Mouse (Mus musculus) midbrain, embryonic 11.5 days (tissue): Measurements from ENCODE around the gene Tmem251. TPM values are rescaled to one million over a fixed set of nuclear protein-coding genes. Genes with fewer than 3 reads are reported as not detected.

Source experiments
- ATAC-seq: fragments of 200-750 bp; cut with Nextera tagmentation; 2 replicates; pipeline ENCODE4 v1.8.0; 2017; ENCODE audit warnings: moderate TSS enrichment, moderate library complexity; ENCODE audit not compliant: low FRiP score
- DNase-seq: peaks from one replicate; pipeline ENCODE4 v3.0.0; 2015; ENCODE audit warnings: low spot score; ENCODE audit errors: missing footprints
- H3K27ac ChIP-seq: fragments of 300-500 bp; sonication (generic); 2 replicates; pipeline ENCODE4 v1.5.1; 2014; ENCODE audit warnings: low read depth, low read length
- H3K27me3 ChIP-seq: fragments of 300-500 bp; sonication (generic); 2 replicates; pipeline ENCODE4 v1.6.1; 2014; ENCODE audit warnings: mild to moderate bottlenecking, low read length, moderate library complexity, mixed read lengths; ENCODE audit not compliant: control insufficient read depth, insufficient read depth
- H3K36me3 ChIP-seq: fragments of 300-500 bp; sonication (generic); 2 replicates; pipeline ENCODE4 v1.6.1; 2014; ENCODE audit warnings: mild to moderate bottlenecking, low read length, moderate library complexity, mixed read lengths; ENCODE audit not compliant: control insufficient read depth, insufficient read depth
- H3K4me1 ChIP-seq: fragments of 300-500 bp; sonication (generic); 2 replicates; pipeline ENCODE4 v1.6.1; 2014; ENCODE audit warnings: low read length; ENCODE audit not compliant: control insufficient read depth, insufficient read depth
- H3K4me2 ChIP-seq: fragments of 300-500 bp; sonication (generic); 2 replicates; pipeline ENCODE4 v1.6.1; 2014; ENCODE audit warnings: mild to moderate bottlenecking, moderate library complexity
- H3K4me3 ChIP-seq: fragments of 300-500 bp; sonication (generic); 2 replicates; pipeline ENCODE4 v1.5.1; 2014; ENCODE audit warnings: low read depth, low read length
- H3K9ac ChIP-seq: fragments of 300-500 bp; sonication (generic); 2 replicates; pipeline ENCODE4 v1.6.1; 2014; ENCODE audit warnings: low read length
- H3K9me3 ChIP-seq: fragments of 300-500 bp; sonication (generic); 2 replicates; pipeline ENCODE4 v1.6.1; 2016; ENCODE audit warnings: low read length; ENCODE audit not compliant: control insufficient read depth
- WGBS: fragments of 180-500 bp; shearing (Covaris S2); extraction: QIAGEN DNeasy Blood & Tissue Kit; methylation state at CpG from one replicate; pipeline ENCODE4 v1.1.7; 2014; 5-methylcytosine and 5-hydroxymethylcytosine counted together
- polyA plus RNA-seq: library from polyadenylated mRNA; unstranded; fragments of >200 nt; fragmentation: Nextera tagmentation; extraction: Ambion mirVana; gene quantifications from 2 replicates; pipeline ENCODE4 v1.2.1, GENCODE M21; 2014

Tmem251 gene
- polyA plus RNA-seq, 1 experiment from 2014 or later, result 12.3 TPM

DNA sequence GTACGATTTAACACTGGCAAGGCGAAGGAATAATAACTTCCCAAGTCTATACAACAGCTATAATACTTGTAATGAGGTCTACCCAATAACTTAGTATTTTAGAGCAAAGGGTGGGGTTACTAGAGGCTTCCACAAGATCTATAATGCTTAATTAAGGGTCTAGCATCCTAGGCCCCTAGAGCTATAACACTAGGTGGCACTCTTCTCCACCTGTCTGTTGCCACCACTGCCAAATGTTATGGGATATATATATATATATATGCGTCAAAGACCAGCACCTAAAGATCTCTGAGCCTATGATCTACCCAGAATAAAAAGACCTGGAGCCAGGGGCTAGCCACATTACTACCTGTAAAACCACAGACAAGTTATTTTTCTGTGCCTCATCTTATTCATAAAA lies 3.3 kb upstream of the Tmem251 start:
- H3K4me2 ChIP-seq, result no peak overlapping the region
- no peak overlapping the region for H3K9ac ChIP-seq
- peaks cover 16% of the 10 kb centered on the region for H3K4me1 ChIP-seq
- H3K27me3 ChIP-seq, result no peaks in the 10 kb centered on the region
- H3K9me3 ChIP-seq, result no peaks in the 10 kb centered on the region
- ATAC-seq, result no peak
- peaks cover 4% of the 10 kb centered on the region; the same call in 1 of the 2 replicates for H3K36me3 ChIP-seq
- no peak for DNase-seq
- WGBS, result 73% methylated on average over 3 of the region's 3 CpGs
- no peak overlapping the region for H3K27ac ChIP-seq
- H3K4me3 ChIP-seq, result no peak overlapping the region

GRCm38 (mm10) chr12:102742056-102742455 lies 1.5 kb upstream of the Tmem251 start:
- whole genome bisulfite sequencing, result 93% methylated on average over 7 of the region's 7 CpGs
- no peak overlapping the region for H3K4me2 ChIP-seq
- ATAC-seq, result no peak

GRCm38 (mm10) chr12:102743036-102743588 lies 450 bp upstream of the Tmem251 start:
- ATAC-seq (peak; percentile 46), DNase-seq (no peak)
- peak overlapping the region; percentile 80 for H3K9ac ChIP-seq
- H3K27ac ChIP-seq, result peak overlapping the region; percentile 78
- H3K36me3 ChIP-seq, result peaks cover 4% of the 10 kb centered on the region; the same call in 1 of the 2 replicates
- H3K9me3 ChIP-seq, result no peaks in the 10 kb centered on the region
- peak overlapping the region; percentile 88 for H3K4me2 ChIP-seq
- peak overlapping the region; percentile 83 for H3K4me3 ChIP-seq
- peaks cover 16% of the 10 kb centered on the region for H3K4me1 ChIP-seq
- WGBS, result under 1% methylated on average over 33 of the region's 33 CpGs
- H3K27me3 ChIP-seq, result no peaks in the 10 kb centered on the region

More at GRCm38 (mm10) chr12:102742056-102742455, 1.5 kb upstream of the Tmem251 start:
- Histone ChIP-seq H3K4me3 (no peak overlapping the region), H3K4me1 (peaks cover 16% of the 10 kb centered on the region), H3K36me3 (peaks cover 4% of the 10 kb centered on the region; the same call in 1 of the 2 replicates), H3K9me3 (no peaks in the 10 kb centered on the region), H3K27me3 (no peaks in the 10 kb centered on the region), H3K9ac (no peak overlapping the region), H3K27ac (no peak overlapping the region)
- DNase-seq, result no peak

- Histone ChIP-seq H3K4me3 (no peak overlapping the region; the same call in 1 of the 2 replicates), H3K27ac (no peak overlapping the region), H3K9ac (no peak overlapping the region), H3K36me3 (peaks cover 7% of the 10 kb centered on the region; the same call in 1 of the 2 replicates), H3K4me2 (peak overlapping the region; percentile 88; the same call in 1 of the 2 replicates), H3K4me1 (peaks cover 16% of the 10 kb centered on the region), H3K9me3 (no peaks in the 10 kb centered on the region), H3K27me3 (no peaks in the 10 kb centered on the region)
- DNase-seq, result no peak
- 70% methylated on average over 6 of the region's 6 CpGs for WGBS
- ATAC-seq, result no peak
Measured at GRCm38 (mm10) chr12:102744839-102745238, 1.3 kb downstream of the Tmem251 start.

- Histone ChIP-seq H3K27me3 (no peaks in the 10 kb centered on the region), H3K4me1 (peaks cover 10% of the 10 kb centered on the region), H3K27ac (no peak overlapping the region), H3K9me3 (no peaks in the 10 kb centered on the region), H3K4me3 (no peak overlapping the region), H3K9ac (no peak overlapping the region), H3K4me2 (no peak overlapping the region), H3K36me3 (0 out of 2 replicates have a peak, but pooled peaks cover 3% of the 10 kb centered on the region)
- WGBS, result 93% methylated on average over 3 of the region's 3 CpGs
- ATAC-seq (no peak), DNase-seq (no peak)
Measured at GRCm38 (mm10) chr12:102748256-102748655, 4.7 kb downstream of the Tmem251 start.

DNA sequence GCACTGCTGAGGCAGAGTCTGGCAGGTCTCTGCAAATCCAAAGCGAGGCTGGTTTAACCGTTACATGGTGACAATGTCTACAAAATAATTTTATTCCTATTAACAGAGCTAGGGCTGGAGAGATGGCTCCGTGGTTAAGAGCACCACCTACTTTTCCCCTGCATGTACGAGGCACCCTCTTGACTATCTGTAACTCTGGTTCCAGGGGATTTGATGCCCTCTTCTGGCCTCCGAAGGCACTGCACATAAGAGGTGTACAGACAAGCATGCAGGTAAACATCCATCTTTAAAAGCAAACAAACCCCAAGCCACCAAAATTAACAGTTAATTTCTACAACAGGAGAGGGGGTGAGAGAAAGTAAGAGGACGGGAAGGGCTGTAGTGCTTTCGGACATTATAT lies 12.7 kb downstream of the Tmem251 start:
- Histone ChIP-seq H3K4me1 (peaks cover 16% of the 10 kb centered on the region), H3K4me2 (peak overlapping the region; percentile 75), H3K36me3 (no peaks in the 10 kb centered on the region), H3K9me3 (no peaks in the 10 kb centered on the region), H3K27me3 (no peaks in the 10 kb centered on the region), H3K27ac (no peak overlapping the region), H3K9ac (no peak overlapping the region), H3K4me3 (peak overlapping the region; percentile 70; the same call in 1 of the 2 replicates)
- no peak for DNase-seq
- ATAC-seq, result no peak
- 86% methylated on average over 7 of the region's 7 CpGs for WGBS

DNA sequence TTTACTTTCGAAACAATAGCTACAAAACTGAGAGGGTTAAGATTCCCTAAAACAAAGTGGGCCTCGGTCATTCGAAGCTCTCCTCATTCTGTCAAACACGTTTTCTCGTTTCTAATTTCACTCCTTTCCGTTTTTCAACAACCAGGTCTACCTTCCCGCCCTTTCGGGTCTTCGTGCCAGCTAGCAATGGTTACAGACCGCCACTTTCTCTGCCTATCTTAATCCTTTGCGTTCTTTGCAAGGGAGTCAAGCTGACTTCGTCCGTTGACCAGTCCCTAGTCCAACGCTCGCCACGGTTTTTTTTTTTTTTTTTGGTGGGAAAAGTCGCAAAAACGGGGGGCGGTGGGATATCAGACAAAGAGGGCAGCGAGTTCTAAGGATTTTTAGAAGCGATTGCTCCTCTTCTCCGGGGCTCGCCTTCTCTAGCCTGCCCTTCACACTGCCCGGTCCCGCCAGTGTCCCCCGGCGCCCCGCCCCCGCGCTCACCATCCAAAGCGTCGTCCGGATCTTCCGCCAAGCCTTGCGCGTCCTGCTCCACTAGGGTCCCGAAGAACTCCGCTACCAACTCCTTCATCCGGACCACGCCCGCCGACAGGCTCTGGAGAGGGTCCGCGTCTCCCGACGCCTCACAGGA lies 13.6 kb downstream of the Tmem251 start:
- H3K4me1 ChIP-seq, result peaks cover 16% of the 10 kb centered on the region
- H3K36me3 ChIP-seq, result no peaks in the 10 kb centered on the region
- peak overlapping the region; percentile 70 for H3K4me3 ChIP-seq
- H3K4me2 ChIP-seq, result peak overlapping the region; percentile 75
- H3K27me3 ChIP-seq, result no peaks in the 10 kb centered on the region
- H3K9ac ChIP-seq, result peak overlapping the region; percentile 78
- H3K27ac ChIP-seq, result peak overlapping the region; percentile 81
- no peak for DNase-seq
- peak; percentile 87 for ATAC-seq
- H3K9me3 ChIP-seq, result no peaks in the 10 kb centered on the region
- 2% methylated on average over 46 of the region's 46 CpGs for WGBS

DNA sequence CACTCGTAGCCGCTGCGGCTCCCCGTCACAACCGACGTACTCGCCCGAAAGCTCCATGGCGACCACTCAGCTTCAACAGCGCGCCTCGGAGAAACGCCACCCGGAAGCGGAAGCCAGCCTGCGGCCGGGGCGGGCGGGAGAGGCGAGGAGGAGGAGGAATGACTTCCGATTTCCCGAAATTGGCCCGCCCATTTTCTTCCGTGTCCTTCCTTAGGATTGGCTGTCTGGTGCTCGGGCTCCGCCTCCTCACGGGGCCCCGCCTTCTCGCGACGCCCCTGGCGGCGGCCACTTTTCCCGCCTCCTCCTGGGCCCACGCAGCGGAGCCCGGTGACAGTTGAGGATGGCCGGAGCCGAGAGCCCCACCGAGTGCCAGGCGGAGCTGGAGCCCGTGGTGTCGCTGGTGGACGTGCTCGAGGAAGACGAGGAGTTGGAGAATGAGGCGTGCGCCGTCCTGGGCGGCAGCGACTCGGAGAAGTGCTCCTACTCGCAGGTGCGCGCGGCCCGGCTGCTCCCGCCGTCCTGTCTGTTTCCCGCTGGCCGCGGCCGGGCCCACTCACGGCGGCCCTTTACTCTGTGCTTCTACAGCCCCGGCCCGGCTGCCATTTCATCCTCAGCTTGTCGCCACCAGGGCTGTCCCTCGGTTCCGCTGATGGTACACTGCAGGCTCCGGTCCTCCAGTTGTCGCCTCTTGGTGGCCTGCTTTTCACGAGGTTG lies 14.3 kb downstream of the Tmem251 start, which contains the start of the genes Gm28051, Gon7 and Ubr7:
Gene Gm28051 (minus strand): TSS at position 77 of the 714 bp plus-strand sequence.
Gene Gon7 (minus strand): TSS at position 115 of the 714 bp plus-strand sequence.
Gene Ubr7 (plus strand): TSS at position 279 of the 714 bp plus-strand sequence.
- no peaks in the 10 kb centered on the region for H3K36me3 ChIP-seq

More for the DNA sequence above, 14.3 kb downstream of the Tmem251 start, which contains the start of the genes Gm28051, Gon7 and Ubr7:
- peak within 1 kb of the TSS; percentile 78 for H3K9ac ChIP-seq
- H3K9me3 ChIP-seq, result no peaks in the 10 kb centered on the region
- H3K4me1 ChIP-seq, result peaks cover 16% of the 10 kb centered on the region
- H3K27ac ChIP-seq, result peak within 1 kb of the TSS; percentile 81
- under 1% methylated on average over 73 of the region's 73 CpGs for WGBS
- peak within 1 kb of the TSS; percentile 70 for H3K4me3 ChIP-seq
- H3K27me3 ChIP-seq, result no peaks in the 10 kb centered on the region
- peak; percentile 99 for DNase-seq
- peak; percentile 97 for ATAC-seq
- H3K4me2 ChIP-seq, result peak within 1 kb of the TSS; percentile 75
